8 mouse cellular contexts compared by ENCODE assay signal in the genomic region with DNA sequence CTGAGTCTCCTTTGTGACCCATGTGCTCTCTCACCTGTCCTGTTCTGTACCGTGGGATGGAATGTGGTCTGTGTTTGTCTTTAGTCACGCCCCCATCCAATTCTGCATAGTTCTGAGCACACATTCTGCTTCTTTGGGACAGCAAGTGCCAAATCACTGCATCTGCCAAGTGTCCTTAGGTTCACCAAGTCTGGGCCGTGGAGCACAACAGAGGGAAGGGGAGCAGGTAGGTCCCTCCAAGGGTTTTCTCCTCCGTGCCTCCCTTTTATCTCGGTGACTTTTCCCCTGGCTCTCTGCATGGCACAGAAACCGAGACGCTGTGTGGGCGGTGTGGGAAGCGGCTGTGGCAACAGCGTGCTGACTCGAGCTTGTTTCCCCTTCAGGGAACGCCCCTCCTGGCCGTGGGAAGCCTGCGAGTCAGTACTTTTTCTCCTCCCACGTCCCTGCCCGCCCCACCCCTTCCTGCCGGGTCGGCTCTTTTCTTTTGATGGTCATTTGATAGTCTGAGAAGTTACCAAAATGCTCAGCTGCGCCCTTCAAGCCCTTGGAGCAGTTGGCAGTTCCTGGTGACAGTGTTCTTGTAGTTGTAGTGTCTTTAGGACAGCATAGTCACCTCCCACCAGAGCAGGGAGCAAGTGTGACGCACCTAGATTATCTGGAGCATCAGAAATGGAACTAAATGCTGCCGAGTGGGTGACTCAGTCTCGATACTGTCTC. TPM values are rescaled to one million over a fixed set of nuclear protein-coding genes. Genes with fewer than 3 reads are reported as not detected.
DNase-seq lines count a peak whose midpoint lies in the region; ATAC-seq and TF ChIP-seq lines count a peak whose summit lies in the region.

No protein-coding gene starts in this region.

- no peaks in the 10 kb centered on the region for H3K27me3 ChIP-seq in MEL (ENCODE audit: control insufficient read depth in 1 of 2, insufficient read depth in 2 of 2, low read length in 2 of 2)
- no peaks in the 10 kb centered on the region for H3K27me3 ChIP-seq in intestine, embryonic 16.5 days (replicated peaks; ENCODE audit: control insufficient read depth, insufficient read depth, low read length)
- no peaks in the 10 kb centered on the region for H3K27me3 ChIP-seq in midbrain, embryonic 15.5 days (replicated peaks)

- no peaks in the 10 kb centered on the region for H3K9me3 ChIP-seq in MEL (replicated peaks; ENCODE audit: insufficient read depth, low read length)
- H3K9me3 ChIP-seq in intestine, embryonic 16.5 days (ENCODE audit: control insufficient read depth, low read length): no peaks in the 10 kb centered on the region
- no peaks in the 10 kb centered on the region for H3K9me3 ChIP-seq in midbrain, embryonic 15.5 days

- no peak for TF ChIP-seq EP300 in MEL (IDR thresholded peaks at IDR 0.05; ENCODE audit: low read depth in 1 of 2, low read length in 2 of 2)

- no peaks in the 10 kb centered on the region for H3K79me2 ChIP-seq in MEL (ENCODE audit: control insufficient read depth, insufficient read depth, low read length, poor library complexity)

- DNase-seq in MEL (ENCODE audit: low read depth, low spot score) (peak; percentile 67), liver (peak; percentile 60)
- peak; percentile 35 for DNase-seq in embryo, embryonic 10.5 days (ENCODE audit: low spot score)
- peak; percentile 98 for DNase-seq in heart, adult 11 months
- peak; percentile 56 for DNase-seq in spleen, adult 12 weeks (ENCODE audit: low spot score)
- no peak for DNase-seq in cerebellum, postnatal 4 days (ENCODE audit: low spot score in 2 of 2)

- WGBS in intestine, embryonic 16.5 days: 9% methylated on average over 22 of the region's 22 CpGs
- whole genome bisulfite sequencing in midbrain, embryonic 15.5 days: 21% methylated on average over 22 of the region's 22 CpGs

- H3K4me3 ChIP-seq in MEL (ENCODE audit: control insufficient read depth in 1 of 2, insufficient read depth in 1 of 2, low read depth in 2 of 2, low read length in 2 of 2): peak overlapping the region; percentile 60 to 90
- H3K4me3 ChIP-seq in intestine, embryonic 16.5 days (ENCODE audit: low read length): peak overlapping the region; percentile 31
- no peak overlapping the region for H3K4me3 ChIP-seq in midbrain, embryonic 15.5 days

- TF ChIP-seq POLR2A in MEL (IDR thresholded peaks at IDR 0.05; ENCODE audit: control insufficient read depth in 1 of 2, insufficient read depth in 1 of 2, low read depth in 1 of 2, low read length in 2 of 2, poor library complexity in 1 of 2): no peak

- TF ChIP-seq RAD21 in MEL (IDR thresholded peaks at IDR 0.05; ENCODE audit: low read depth, low read length): no peak

- peak overlapping the region; percentile 52 for H3K4me2 ChIP-seq in intestine, embryonic 16.5 days (ENCODE audit: low read depth, low read length)
- peak overlapping the region; percentile 12 for H3K4me2 ChIP-seq in midbrain, embryonic 15.5 days

- H3K36me3 ChIP-seq in MEL (ENCODE audit: control insufficient read depth in 1 of 2, insufficient read depth in 2 of 2, low read length in 2 of 2): 0 out of 4 replicates have a peak, but pooled peaks cover 0 to 4% of the 10 kb centered on the region in 2 experiments
- H3K36me3 ChIP-seq in intestine, embryonic 16.5 days (ENCODE audit: control insufficient read depth, insufficient read depth, low read length): no peaks in the 10 kb centered on the region
- H3K36me3 ChIP-seq in midbrain, embryonic 15.5 days (replicated peaks): no peaks in the 10 kb centered on the region

- no peaks in the 10 kb centered on the region for H3K4me1 ChIP-seq in MEL (ENCODE audit: control insufficient read depth in 1 of 2, insufficient read depth in 2 of 2, low read length in 2 of 2)
- H3K4me1 ChIP-seq in intestine, embryonic 16.5 days (ENCODE audit: control insufficient read depth, insufficient read depth, low read length): no peaks in the 10 kb centered on the region
- no peaks in the 10 kb centered on the region for H3K4me1 ChIP-seq in midbrain, embryonic 15.5 days

- peak; percentile 85 for ATAC-seq in intestine, embryonic 16.5 days
- ATAC-seq in midbrain, embryonic 15.5 days (replicated peaks): 0 out of 2 replicates have a peak, but pooled peaks have one; percentile 22

- 0 out of 2 replicates have a peak overlapping the region, but pooled peaks have one; percentile 33 for H3K27ac ChIP-seq in MEL (ENCODE audit: control insufficient read depth, low read depth, low read length)
- H3K27ac ChIP-seq in intestine, embryonic 16.5 days (ENCODE audit: low read length): no peak overlapping the region
- H3K27ac ChIP-seq in midbrain, embryonic 15.5 days: no peak overlapping the region

- no peak for TF ChIP-seq CTCF in MEL (IDR thresholded peaks at IDR 0.05 in 2 of 3, conservative IDR thresholded peaks at IDR 0.05 in 1 of 3; ENCODE audit: control insufficient read depth in 1 of 3, insufficient read depth in 1 of 3, low read depth in 2 of 3, low read length in 3 of 3, poor library complexity in 1 of 3, severe bottlenecking in 1 of 3)

- peak overlapping the region; percentile 51 for H3K9ac ChIP-seq in MEL (ENCODE audit: control insufficient read depth, low read depth, low read length, poor library complexity, severe bottlenecking)
- H3K9ac ChIP-seq in intestine, embryonic 16.5 days (ENCODE audit: low read depth, low read length): peak overlapping the region; percentile 23; the same call in 1 of the 2 replicates
- H3K9ac ChIP-seq in midbrain, embryonic 15.5 days: no peak overlapping the region

TF ChIP-seq in MEL, 35 proteins besides CTCF, POLR2A, EP300 and RAD21:
- TF ChIP-seq CHD1 (IDR thresholded peaks at IDR 0.05; ENCODE audit: low read depth, low read length): no peak
- no peak for TF ChIP-seq ZMIZ1 (IDR thresholded peaks at IDR 0.05; ENCODE audit: low read depth, low read length)
- TF ChIP-seq ZC3H11A (IDR thresholded peaks at IDR 0.05; ENCODE audit: low read depth, low read length): no peak
- TF ChIP-seq POLR2AphosphoS2 (IDR thresholded peaks at IDR 0.05; ENCODE audit: low read length): no peak
- TF ChIP-seq MYC (IDR thresholded peaks at IDR 0.05; ENCODE audit: low read depth, low read length): 0 out of 2 replicates have a peak, but pooled peaks have one; percentile 10
- no peak for TF ChIP-seq NELFE (IDR thresholded peaks at IDR 0.05; ENCODE audit: low read depth, low read length)
- peak; percentile 67; the same call in 1 of the 2 replicates for TF ChIP-seq MXI1 (IDR thresholded peaks at IDR 0.05; ENCODE audit: low read depth, low read length)
- peak; percentile 21; the same call in 1 of the 2 replicates for TF ChIP-seq SIN3A (IDR thresholded peaks at IDR 0.05; ENCODE audit: low read length)
- no peak for TF ChIP-seq KAT2A (conservative IDR thresholded peaks at IDR 0.05; ENCODE audit: low read depth, low read length)
- TF ChIP-seq TCF12 (IDR thresholded peaks at IDR 0.05; ENCODE audit: low read depth, low read length): no peak
- TF ChIP-seq NRF1 (IDR thresholded peaks at IDR 0.05; ENCODE audit: insufficient read depth, low read depth, low read length, poor library complexity, severe bottlenecking): no peak
- TF ChIP-seq USF2 (IDR thresholded peaks at IDR 0.05; ENCODE audit: borderline replicate concordance in 1 of 2, insufficient read depth in 1 of 2, low read depth in 1 of 2, low read length in 2 of 2): no peak
- peak; percentile 49; the same call in 1 of the 2 replicates for TF ChIP-seq MAX (IDR thresholded peaks at IDR 0.05; ENCODE audit: low read length)
- no peak for TF ChIP-seq E2F4 (IDR thresholded peaks at IDR 0.05; ENCODE audit: borderline replicate concordance, low read depth, low read length)
- no peak for TF ChIP-seq ZKSCAN1 (IDR thresholded peaks at IDR 0.05; ENCODE audit: low read depth, low read length)
- no peak for TF ChIP-seq UBTF (IDR thresholded peaks at IDR 0.05; ENCODE audit: borderline replicate concordance, insufficient read depth, low read depth, low read length)
- no peak for TF ChIP-seq SMC3 (IDR thresholded peaks at IDR 0.05; ENCODE audit: low read depth, low read length)
- TF ChIP-seq JUND (IDR thresholded peaks at IDR 0.05; ENCODE audit: low read depth, low read length): no peak
- no peak for TF ChIP-seq MEF2A (IDR thresholded peaks at IDR 0.05; ENCODE audit: extremely low read depth, insufficient replicate concordance, low read depth, low read length, poor library complexity, severe bottlenecking)
- no peak for TF ChIP-seq GATA1 (IDR thresholded peaks at IDR 0.05; ENCODE audit: low read depth, low read length)
TF ChIP-seq in MEL: peak in this region for 4.

RNA-seq across cellular contexts. Expression of a gene that starts 21.0 kb away (rescaled TPM):
- 0.50 and 0.69 TPM in 2 replicates for total RNA-seq in MEL (2012; rRNA removed)
- polyA plus RNA-seq in MEL (2012; ENCODE audit: insufficient read depth in 1 of 2, insufficient read length in 2 of 2, low read depth in 1 of 2, low replicate concordance in 2 of 2, missing spikeins in 1 of 2): 1 to 10 TPM in 1 of 2 experiments, not detected in 1; 1.3 TPM
- polyA plus RNA-seq in intestine, embryonic 16.5 days (2015; fragmentation: Nextera tagmentation; extraction: Ambion mirVana): 0.60 and 0.86 TPM in 2 replicates
- polyA plus RNA-seq in midbrain, embryonic 15.5 days (2015; fragmentation: Nextera tagmentation; extraction: Ambion mirVana): 1.0 and 1.1 TPM in 2 replicates

RNA-seq across cellular contexts. Expression of a gene that starts 58.0 kb away (rescaled TPM):
- 1.8 and 2.4 TPM in 2 replicates for total RNA-seq in MEL (2012; rRNA removed)
- 1 to 10 TPM in 1 of 2 experiments, not detected in 1; 7.2 TPM for polyA plus RNA-seq in MEL (2012; ENCODE audit: insufficient read depth in 1 of 2, insufficient read length in 2 of 2, low read depth in 1 of 2, low replicate concordance in 2 of 2, missing spikeins in 1 of 2)
- 8.1 and 10.0 TPM in 2 replicates for polyA plus RNA-seq in intestine, embryonic 16.5 days (2015; fragmentation: Nextera tagmentation; extraction: Ambion mirVana)
- polyA plus RNA-seq in midbrain, embryonic 15.5 days (2015; fragmentation: Nextera tagmentation; extraction: Ambion mirVana): 19.2 and 19.9 TPM in 2 replicates

Comparison
In these comparisons a context has a peak if more than half of its experiments do, and no peak if none do; other contexts are left out.
1. DNase-seq: peak in MEL (single experiment), embryo, embryonic 10.5 days (single experiment), heart, adult 11 months (single experiment), liver (single experiment) and spleen, adult 12 weeks (single experiment); none in cerebellum, postnatal 4 days (0 of 2).